18 mouse cellular contexts compared by ENCODE assay signal in the genomic region with DNA sequence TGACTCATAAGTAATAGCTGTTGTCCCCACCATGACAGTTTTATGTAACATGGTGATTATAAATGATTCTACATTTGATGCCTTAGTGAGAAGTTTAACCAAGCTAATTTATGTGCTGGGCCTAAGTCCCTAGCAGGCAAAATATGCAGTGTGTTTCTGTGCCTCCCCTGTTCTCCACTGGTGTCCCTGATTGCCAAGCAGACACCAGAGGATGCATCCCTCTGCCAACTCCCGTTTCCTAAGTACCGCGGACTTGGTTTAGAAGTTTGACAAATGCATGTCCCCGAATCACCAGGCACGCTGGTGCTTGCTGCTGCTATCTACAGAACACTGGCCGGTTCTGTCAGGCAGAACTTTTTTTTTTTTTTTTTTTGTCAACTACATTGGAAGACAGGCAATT. TPM values are rescaled to one million over a fixed set of nuclear protein-coding genes. Genes with fewer than 3 reads are reported as not detected.
DNase-seq lines count a peak whose midpoint lies in the region; ATAC-seq and TF ChIP-seq lines count a peak whose summit lies in the region.
"Had no signal": no experiment of that assay in that cellular context is flagged by ENCODE, and none has a peak within 500 bp of the region (broad histone marks: within the 10 kb centered on the region; RNA-seq: fewer than 3 reads in every experiment).

No protein-coding gene starts in this region.

- no peaks in the 10 kb centered on the region for H3K9me3 ChIP-seq in hindbrain, postnatal 0 days (ENCODE audit: low read length)
- no peaks in the 10 kb centered on the region for H3K9me3 ChIP-seq in hindbrain, embryonic 12.5 days (replicated peaks)
- no peaks in the 10 kb centered on the region for H3K9me3 ChIP-seq in midbrain, postnatal 0 days (ENCODE audit: low read length)
- H3K9me3 ChIP-seq in midbrain, embryonic 14.5 days (ENCODE audit: control insufficient read depth, low read length) = no peaks in the 10 kb centered on the region
- H3K9me3 ChIP-seq in embryonic facial prominence, embryonic 10.5 days = no peaks in the 10 kb centered on the region
- H3K9me3 ChIP-seq: heart, embryonic 12.5 days; hindbrain, embryonic 10.5 days; intestine, embryonic 15.5 days had no signal

- no peak overlapping the region for H3K4me3 ChIP-seq in hindbrain, postnatal 0 days (ENCODE audit: low read length)
- no peak overlapping the region for H3K4me3 ChIP-seq in hindbrain, embryonic 12.5 days
- no peak overlapping the region for H3K4me3 ChIP-seq in midbrain, postnatal 0 days (ENCODE audit: low read depth, low read length)
- H3K4me3 ChIP-seq in midbrain, embryonic 14.5 days (replicated peaks; ENCODE audit: low read depth, low read length) = no peak overlapping the region
- no peak overlapping the region for H3K4me3 ChIP-seq in embryonic facial prominence, embryonic 10.5 days
- H3K4me3 ChIP-seq: heart, embryonic 12.5 days; hindbrain, embryonic 10.5 days; intestine, embryonic 15.5 days had no signal

- H3K9ac ChIP-seq in hindbrain, postnatal 0 days (replicated peaks; ENCODE audit: low read length) = no peak overlapping the region
- no peak overlapping the region for H3K9ac ChIP-seq in hindbrain, embryonic 12.5 days
- H3K9ac ChIP-seq in midbrain, postnatal 0 days (replicated peaks; ENCODE audit: low read length, poor library complexity, severe bottlenecking) = no peak overlapping the region
- no peak overlapping the region for H3K9ac ChIP-seq in midbrain, embryonic 14.5 days (replicated peaks; ENCODE audit: low read length)
- H3K9ac ChIP-seq: heart, embryonic 12.5 days; intestine, embryonic 15.5 days had no signal

- 0 out of 2 replicates have a peak, but pooled peaks cover 2% of the 10 kb centered on the region for H3K4me1 ChIP-seq in hindbrain, postnatal 0 days (ENCODE audit: insufficient read depth, low read length)
- no peaks in the 10 kb centered on the region for H3K4me1 ChIP-seq in hindbrain, embryonic 12.5 days
- no peaks in the 10 kb centered on the region for H3K4me1 ChIP-seq in midbrain, postnatal 0 days (ENCODE audit: insufficient read depth, low read length)
- no peaks in the 10 kb centered on the region for H3K4me1 ChIP-seq in midbrain, embryonic 14.5 days (ENCODE audit: control insufficient read depth, insufficient read depth, low read length)
- no peaks in the 10 kb centered on the region for H3K4me1 ChIP-seq in embryonic facial prominence, embryonic 10.5 days
- H3K4me1 ChIP-seq: heart, embryonic 12.5 days; hindbrain, embryonic 10.5 days; intestine, embryonic 15.5 days had no signal

- ATAC-seq in hindbrain, postnatal 0 days = peak; percentile 55; the same call in 1 of the 2 replicates
- no peak for ATAC-seq in hindbrain, embryonic 12.5 days (ENCODE audit: low FRiP score)
- no peak for ATAC-seq in midbrain, postnatal 0 days (ENCODE audit: low FRiP score)
- no peak for ATAC-seq in midbrain, embryonic 14.5 days (ENCODE audit: low FRiP score, low TSS enrichment)
- ATAC-seq: forebrain, embryonic 14.5 days; intestine, embryonic 15.5 days had no signal

- no peak for TF ChIP-seq CTCF in hindbrain, postnatal 0 days (IDR thresholded peaks at IDR 0.05; ENCODE audit: low read depth)
- TF ChIP-seq CTCF in midbrain, postnatal 0 days (IDR thresholded peaks at IDR 0.05) = no peak
- TF ChIP-seq CTCF in brain, embryonic 14.5 days (IDR thresholded peaks at IDR 0.05; ENCODE audit: borderline replicate concordance, extremely low read depth, insufficient read depth, insufficient read length) = no peak

- 53% methylated on average over 6 of the region's 6 CpGs for WGBS in hindbrain, postnatal 0 days
- WGBS in hindbrain, embryonic 12.5 days = 86% methylated on average over 6 of the region's 6 CpGs
- 63% methylated on average over 6 of the region's 6 CpGs for WGBS in midbrain, postnatal 0 days
- WGBS in midbrain, embryonic 14.5 days = 80% methylated on average over 6 of the region's 6 CpGs
- WGBS in embryonic facial prominence, embryonic 10.5 days = 86% methylated on average over 6 of the region's 6 CpGs

- no peak overlapping the region for H3K27ac ChIP-seq in hindbrain, postnatal 0 days
- no peak overlapping the region for H3K27ac ChIP-seq in hindbrain, embryonic 12.5 days
- no peak overlapping the region for H3K27ac ChIP-seq in midbrain, postnatal 0 days (ENCODE audit: low read depth, low read length)
- no peak overlapping the region for H3K27ac ChIP-seq in midbrain, embryonic 14.5 days (replicated peaks; ENCODE audit: low read depth, low read length)
- H3K27ac ChIP-seq in embryonic facial prominence, embryonic 10.5 days (replicated peaks) = no peak overlapping the region
- H3K27ac ChIP-seq: hindbrain, embryonic 10.5 days; intestine, embryonic 15.5 days had no signal

- no peak overlapping the region for H3K4me2 ChIP-seq in hindbrain, postnatal 0 days (ENCODE audit: low read depth, low read length)
- H3K4me2 ChIP-seq in hindbrain, embryonic 12.5 days (replicated peaks) = no peak overlapping the region
- H3K4me2 ChIP-seq in midbrain, postnatal 0 days (ENCODE audit: low read depth, low read length, poor library complexity, severe bottlenecking) = no peak overlapping the region
- H3K4me2 ChIP-seq in midbrain, embryonic 14.5 days (ENCODE audit: low read length) = no peak overlapping the region
- H3K4me2 ChIP-seq: heart, embryonic 12.5 days; intestine, embryonic 15.5 days had no signal

- H3K27me3 ChIP-seq in hindbrain, postnatal 0 days (ENCODE audit: insufficient read depth, low read length) = no peaks in the 10 kb centered on the region
- no peaks in the 10 kb centered on the region for H3K27me3 ChIP-seq in hindbrain, embryonic 12.5 days
- no peaks in the 10 kb centered on the region for H3K27me3 ChIP-seq in midbrain, postnatal 0 days (ENCODE audit: insufficient read depth, low read length)
- H3K27me3 ChIP-seq in midbrain, embryonic 14.5 days (ENCODE audit: control insufficient read depth, insufficient read depth, low read length) = no peaks in the 10 kb centered on the region
- no peaks in the 10 kb centered on the region for H3K27me3 ChIP-seq in embryonic facial prominence, embryonic 10.5 days (replicated peaks; ENCODE audit: low read depth, poor library complexity, severe bottlenecking)
- H3K27me3 ChIP-seq: heart, embryonic 12.5 days; intestine, embryonic 15.5 days had no signal

- no peaks in the 10 kb centered on the region for H3K36me3 ChIP-seq in hindbrain, postnatal 0 days (ENCODE audit: insufficient read depth, low read length)
- H3K36me3 ChIP-seq in hindbrain, embryonic 12.5 days = no peaks in the 10 kb centered on the region
- H3K36me3 ChIP-seq in midbrain, postnatal 0 days (ENCODE audit: insufficient read depth, low read length) = no peaks in the 10 kb centered on the region
- H3K36me3 ChIP-seq in midbrain, embryonic 14.5 days (ENCODE audit: control insufficient read depth, insufficient read depth, low read length) = no peaks in the 10 kb centered on the region
- H3K36me3 ChIP-seq in embryonic facial prominence, embryonic 10.5 days (replicated peaks) = no peaks in the 10 kb centered on the region
- H3K36me3 ChIP-seq: heart, embryonic 12.5 days; hindbrain, embryonic 10.5 days; intestine, embryonic 15.5 days had no signal

- peak; percentile 31 for DNase-seq in adrenal gland, postnatal 14 days
- no peak for DNase-seq in adrenal gland, postnatal 4 days (ENCODE audit: low spot score in 2 of 2)
- DNase-seq in hindbrain, postnatal 0 days (ENCODE audit: low spot score) = peak; percentile 49
- peak; percentile 59 for DNase-seq in midbrain, postnatal 0 days (ENCODE audit: low spot score)
- no peak for DNase-seq in midbrain, embryonic 14.5 days
- peak; percentile 53 for DNase-seq in brain, embryonic 14.5 days (ENCODE audit: low read depth)
- DNase-seq in embryonic facial prominence, embryonic 10.5 days (ENCODE audit: low spot score) = no peak
- DNase-seq: cerebellum, adult 18-20 months; cerebellum, adult 9-11 months; cerebellum, postnatal 36 days; gastrocnemius, postnatal 14 days; kidney, adult 18-20 months had no signal

- TF ChIP-seq POLR2A in brain, embryonic 14.5 days (IDR thresholded peaks at IDR 0.05; ENCODE audit: borderline replicate concordance, extremely low read depth, insufficient read depth, insufficient read length, poor library complexity, severe bottlenecking) = no peak

RNA-seq across cellular contexts. Expression of a gene that starts 39.0 kb away (rescaled TPM):
- total RNA-seq in adrenal gland, postnatal 14 days (2021) = 18.8 and 23.8 TPM in 2 replicates
- 10 to 100 TPM; 53.7 to 56.3 TPM for total RNA-seq in adrenal gland, postnatal 4 days (2021)
- total RNA-seq in hindbrain, postnatal 0 days (2014; rRNA removed) = 20.5 and 24.5 TPM in 2 replicates
- 4.9 and 5.8 TPM in 2 replicates for polyA plus RNA-seq in hindbrain, postnatal 0 days (2015; fragmentation: Nextera tagmentation; extraction: Ambion mirVana)
- polyA plus RNA-seq in hindbrain, embryonic 12.5 days (2016; fragmentation: Nextera tagmentation; extraction: Ambion mirVana) = 4.9 and 5.0 TPM in 2 replicates
- total RNA-seq in midbrain, postnatal 0 days (2014; rRNA removed) = 13.0 and 18.7 TPM in 2 replicates
- 3.1 TPM in 2 replicates for polyA plus RNA-seq in midbrain, postnatal 0 days (2015; fragmentation: Nextera tagmentation; extraction: Ambion mirVana)
- 2.5 and 2.9 TPM in 2 replicates for polyA plus RNA-seq in midbrain, embryonic 14.5 days (2014; fragmentation: Nextera tagmentation; extraction: Ambion mirVana)
- 6.4 and 8.1 TPM in 2 replicates for polyA plus RNA-seq in brain, embryonic 14.5 days (2012; rRNA removed)
- polyA plus RNA-seq in embryonic facial prominence, embryonic 10.5 days (2016; fragmentation: Nextera tagmentation; extraction: Ambion mirVana) = 0.90 and 1.6 TPM in 2 replicates
- total RNA-seq: granulocyte monocyte progenitor cell, adult 5-6 weeks had no signal

Comparison
In these comparisons a context has a peak if more than half of its experiments do, and no peak if none do; other contexts are left out.
1. DNase-seq: peak in adrenal gland, postnatal 14 days (single experiment), hindbrain, postnatal 0 days (single experiment), midbrain, postnatal 0 days (single experiment) and brain, embryonic 14.5 days (single experiment); none in adrenal gland, postnatal 4 days (0 of 2), midbrain, embryonic 14.5 days (single experiment) and embryonic facial prominence, embryonic 10.5 days (single experiment).